Mouse (Mus musculus): ENCODE results near the gene Olfr69. TPM values are rescaled to one million over a fixed set of nuclear protein-coding genes. Genes with fewer than 3 reads are reported as not detected.
"Not testable (repeated sequence)": the region's sequence is repeated elsewhere in the genome, so short reads cannot be mapped to it uniquely, and the experiment has no call there.

Olfr69 gene
- polyA plus RNA-seq, 1 experiment: not detected

- Histone ChIP-seq H3K27ac (ENCODE audit: control insufficient read depth, insufficient read depth, low read depth, low read length) (no peak within 1 kb of the TSS), H3K4me3 (ENCODE audit: control insufficient read depth, low read depth, low read length) (no peak within 1 kb of the TSS), H3K27me3 (ENCODE audit: control insufficient read depth, insufficient read depth, low read length) (no peaks in the 10 kb centered on the region), H3K36me3 (ENCODE audit: control insufficient read depth, insufficient read depth, low read length) (no peaks in the 10 kb centered on the region), H3K4me1 (ENCODE audit: control insufficient read depth, insufficient read depth, low read length) (no peaks in the 10 kb centered on the region)
- TF ChIP-seq POLR2A (IDR thresholded peaks at IDR 0.05; ENCODE audit: control insufficient read depth, low read depth, low read length) (no peak), CTCF (IDR thresholded peaks at IDR 0.05; ENCODE audit: control insufficient read depth, insufficient read depth, insufficient replicate concordance, low read depth, low read length) (no peak)
These were observed 14.2 kb downstream of the Olfr69 start, which contains the start of gene Olfr630 for GRCm38 (mm10) chr7:103757233-103757632. TSS of gene Olfr630 (minus strand) at chr7:103757333.

GRCm38 (mm10) chr7:103744843-103745242, 26.6 kb downstream of the Olfr69 start, which contains the start of gene Olfr629:
TSS of gene Olfr629 (minus strand) at chr7:103744943.
- Histone ChIP-seq H3K27me3 (ENCODE audit: control insufficient read depth, insufficient read depth, low read length) (no peaks in the 10 kb centered on the region), H3K27ac (ENCODE audit: control insufficient read depth, insufficient read depth, low read depth, low read length) (no peak within 1 kb of the TSS), H3K36me3 (ENCODE audit: control insufficient read depth, insufficient read depth, low read length) (no peaks in the 10 kb centered on the region), H3K4me1 (ENCODE audit: control insufficient read depth, insufficient read depth, low read length) (no peaks in the 10 kb centered on the region), H3K4me3 (ENCODE audit: control insufficient read depth, low read depth, low read length) (no peak within 1 kb of the TSS)
- TF ChIP-seq CTCF (IDR thresholded peaks at IDR 0.05; ENCODE audit: control insufficient read depth, insufficient read depth, insufficient replicate concordance, low read depth, low read length) (no peak), POLR2A (IDR thresholded peaks at IDR 0.05; ENCODE audit: control insufficient read depth, low read depth, low read length) (no peak)

GRCm38 (mm10) chr7:103730074-103730473, 41.3 kb downstream of the Olfr69 start, which contains the start of gene Olfr628:
TSS of gene Olfr628 (plus strand) at chr7:103730374.
- TF ChIP-seq CTCF (IDR thresholded peaks at IDR 0.05; ENCODE audit: control insufficient read depth, insufficient read depth, insufficient replicate concordance, low read depth, low read length): no peak
- no peak for TF ChIP-seq POLR2A (IDR thresholded peaks at IDR 0.05; ENCODE audit: control insufficient read depth, low read depth, low read length)
- H3K4me3 ChIP-seq (ENCODE audit: control insufficient read depth, low read depth, low read length): no peak within 1 kb of the TSS
- H3K27ac ChIP-seq (ENCODE audit: control insufficient read depth, insufficient read depth, low read depth, low read length): no peak within 1 kb of the TSS
- H3K36me3 ChIP-seq (ENCODE audit: control insufficient read depth, insufficient read depth, low read length): no peaks in the 10 kb centered on the region
- no peaks in the 10 kb centered on the region for H3K4me1 ChIP-seq (ENCODE audit: control insufficient read depth, insufficient read depth, low read length)
- H3K27me3 ChIP-seq (ENCODE audit: control insufficient read depth, insufficient read depth, low read length): no peaks in the 10 kb centered on the region

GRCm38 (mm10) chr7:103716398-103716797, 55.0 kb downstream of the Olfr69 start:
- H3K4me3 ChIP-seq (ENCODE audit: control insufficient read depth, low read depth, low read length); H3K4me1 ChIP-seq (ENCODE audit: control insufficient read depth, insufficient read depth, low read length); H3K36me3 ChIP-seq (ENCODE audit: control insufficient read depth, insufficient read depth, low read length): not testable (repeated sequence)

More at GRCm38 (mm10) chr7:103716398-103716797, 55.0 kb downstream of the Olfr69 start:
- H3K27ac ChIP-seq (ENCODE audit: control insufficient read depth, insufficient read depth, low read depth, low read length); H3K27me3 ChIP-seq (ENCODE audit: control insufficient read depth, insufficient read depth, low read length): not testable (repeated sequence)

Other genes with a start within 250 kb of the Olfr69 start
- not detected in 2 replicates for gene Olfr612, start 228.9 kb downstream of the Olfr69 start, polyA plus RNA-seq (2012; rRNA removed)
- gene Olfr613, start 223.5 kb downstream of the Olfr69 start, polyA plus RNA-seq (2012; rRNA removed): not detected in 2 replicates
- gene Olfr615, start 215.5 kb downstream of the Olfr69 start, polyA plus RNA-seq (2012; rRNA removed): not detected in 2 replicates
- 0.22 and 0.25 TPM in 2 replicates for gene Olfr616, start 202.5 kb downstream of the Olfr69 start, polyA plus RNA-seq (2012; rRNA removed)
- not detected in 2 replicates for gene Olfr617, start 198.5 kb downstream of the Olfr69 start, polyA plus RNA-seq (2012; rRNA removed)
- gene Olfr618, start 181.5 kb downstream of the Olfr69 start, polyA plus RNA-seq (2012; rRNA removed): not detected in 2 replicates
- not detected in 2 replicates for gene Olfr619, start 171.0 kb downstream of the Olfr69 start, polyA plus RNA-seq (2012; rRNA removed)
- not detected in 2 replicates for gene Olfr620, start 159.1 kb downstream of the Olfr69 start, polyA plus RNA-seq (2012; rRNA removed)
- not detected in 2 replicates for gene Olfr622, start 128.9 kb downstream of the Olfr69 start, polyA plus RNA-seq (2012; rRNA removed)
- not detected in 2 replicates for gene Olfr623, start 107.9 kb downstream of the Olfr69 start, polyA plus RNA-seq (2012; rRNA removed)
- gene Olfr624, start 100.4 kb downstream of the Olfr69 start, polyA plus RNA-seq (2012; rRNA removed): 0.02 TPM in 1 of 2 replicates, not detected in the other
- gene Olfr625-ps1, start 88.9 kb downstream of the Olfr69 start, polyA plus RNA-seq (2012; rRNA removed): not detected in 2 replicates
- not detected in 2 replicates for gene Olfr243, start 56.9 kb downstream of the Olfr69 start, polyA plus RNA-seq (2012; rRNA removed)
- gene Olfr628, start 41.2 kb downstream of the Olfr69 start, polyA plus RNA-seq (2012; rRNA removed): not detected in 2 replicates
- not detected in 2 replicates for gene Olfr629, start 26.7 kb downstream of the Olfr69 start, polyA plus RNA-seq (2012; rRNA removed)
- gene Olfr630, start 14.3 kb downstream of the Olfr69 start, polyA plus RNA-seq (2012; rRNA removed): not detected in 2 replicates
- not detected in 2 replicates for gene Olfr68, start 8.1 kb upstream of the Olfr69 start, polyA plus RNA-seq (2012; rRNA removed)
- gene Olfr67, start 20.2 kb upstream of the Olfr69 start, polyA plus RNA-seq (2012; rRNA removed): not detected in 2 replicates
- 8.1 and 11.1 TPM in 2 replicates for gene Hbb-bt, start 42.4 kb upstream of the Olfr69 start, polyA plus RNA-seq (2012; rRNA removed)
- gene Hbb-bs, start 56.5 kb upstream of the Olfr69 start, polyA plus RNA-seq (2012; rRNA removed): 78.9 and 88.8 TPM in 2 replicates
- not detected in 2 replicates for gene Hbb-bh2, start 68.9 kb upstream of the Olfr69 start, polyA plus RNA-seq (2012; rRNA removed)
- gene Hbb-bh1, start 71.6 kb upstream of the Olfr69 start, polyA plus RNA-seq (2012; rRNA removed): not detected in 2 replicates
- gene Hbb-y, start 81.6 kb upstream of the Olfr69 start, polyA plus RNA-seq (2012; rRNA removed): 0.19 and 0.26 TPM in 2 replicates
- not detected in 2 replicates for gene Olfr66, start 114.7 kb upstream of the Olfr69 start, polyA plus RNA-seq (2012; rRNA removed)
- gene Olfr64, start 122.9 kb upstream of the Olfr69 start, polyA plus RNA-seq (2012; rRNA removed): not detected in 2 replicates
- gene Olfr65, start 131.9 kb upstream of the Olfr69 start, polyA plus RNA-seq (2012; rRNA removed): not detected in 2 replicates
- gene Olfr631, start 157.2 kb upstream of the Olfr69 start, polyA plus RNA-seq (2012; rRNA removed): not detected in 2 replicates
- not detected in 2 replicates for gene Olfr632, start 162.8 kb upstream of the Olfr69 start, polyA plus RNA-seq (2012; rRNA removed)
- gene Olfr633, start 172.8 kb upstream of the Olfr69 start, polyA plus RNA-seq (2012; rRNA removed): not detected in 2 replicates
- not detected in 2 replicates for gene Olfr635, start 199.6 kb upstream of the Olfr69 start, polyA plus RNA-seq (2012; rRNA removed)
- not detected in 2 replicates for gene Olfr638, start 227.2 kb upstream of the Olfr69 start, polyA plus RNA-seq (2012; rRNA removed)
- not detected in 2 replicates for gene Olfr639, start 245.7 kb upstream of the Olfr69 start, polyA plus RNA-seq (2012; rRNA removed)